Mouse (Mus musculus) heart, adult 9 months (tissue): Measurements from ENCODE around the gene Olfr827.

ENCODE experiments used
- DNase-seq, 2 experiments: peaks; one replicate each; pipeline ENCODE4 v3.0.0; 2022; ENCODE audit warnings: low spot score in 2 of 2

Olfr827 gene

DNA sequence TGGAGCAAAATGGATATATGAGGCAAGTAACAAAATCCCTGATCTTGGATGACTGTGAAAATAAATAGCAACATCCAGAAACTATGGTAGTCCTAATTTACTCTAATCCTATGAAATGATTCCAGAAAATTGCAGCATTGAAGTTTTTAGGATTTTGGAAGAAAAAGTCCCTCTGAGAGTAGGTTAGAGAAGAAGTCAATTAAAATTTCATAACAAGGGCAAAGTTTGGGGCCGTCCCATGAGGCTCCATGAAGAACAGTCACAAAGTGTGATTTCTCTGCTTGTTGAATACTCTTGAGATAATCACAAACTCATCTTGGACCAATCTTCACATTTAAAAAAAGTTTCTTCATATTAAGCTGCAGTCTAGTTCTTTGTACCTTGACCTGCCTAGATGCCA lies at the start of gene Olfr827:
Gene Olfr827 (minus strand): TSS at position 101 of the 400 bp plus-strand sequence.
- DNase-seq: no peak

DNA sequence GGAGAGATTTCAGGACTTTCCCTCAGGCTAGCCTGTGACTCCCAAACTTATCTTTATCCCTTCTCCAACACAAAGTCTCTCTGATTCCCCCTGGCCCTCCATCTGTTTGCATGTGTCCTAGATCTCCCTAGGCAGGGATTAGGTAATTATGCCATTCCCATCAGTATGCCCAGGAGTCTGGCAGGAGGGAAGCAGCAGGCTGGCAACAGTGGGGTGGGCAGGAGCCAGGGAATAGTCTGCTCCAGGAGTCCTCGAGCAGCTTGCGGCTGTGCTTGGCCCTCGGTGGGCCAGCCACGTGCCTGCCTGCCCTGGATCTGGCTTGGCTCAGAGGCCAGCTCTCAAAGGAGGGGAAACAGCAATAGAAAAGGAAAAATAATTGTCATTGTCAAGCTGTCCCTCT lies 49.0 kb upstream of the Olfr827 start:
- DNase-seq: no peak

DNA sequence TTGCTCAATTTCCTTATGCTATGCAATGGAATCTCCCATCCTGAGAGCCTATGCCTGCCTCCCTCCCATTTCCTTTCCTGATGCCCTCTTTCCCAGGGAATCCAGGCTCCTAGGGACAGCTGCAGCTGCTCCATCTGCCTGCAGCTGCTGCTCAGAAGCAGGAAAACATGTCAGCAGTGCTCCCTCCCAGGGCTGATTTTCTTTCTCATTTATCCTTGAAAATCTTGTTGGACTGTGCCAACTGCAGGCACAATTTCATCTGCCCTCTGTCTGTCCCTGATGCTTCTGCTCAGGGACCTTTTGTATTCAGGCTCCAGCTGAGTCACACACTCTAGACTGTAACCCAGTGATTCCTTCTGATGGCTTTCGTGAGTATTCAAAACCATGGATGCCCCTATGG lies 45.3 kb upstream of the Olfr827 start:
- no peak for DNase-seq

DNA sequence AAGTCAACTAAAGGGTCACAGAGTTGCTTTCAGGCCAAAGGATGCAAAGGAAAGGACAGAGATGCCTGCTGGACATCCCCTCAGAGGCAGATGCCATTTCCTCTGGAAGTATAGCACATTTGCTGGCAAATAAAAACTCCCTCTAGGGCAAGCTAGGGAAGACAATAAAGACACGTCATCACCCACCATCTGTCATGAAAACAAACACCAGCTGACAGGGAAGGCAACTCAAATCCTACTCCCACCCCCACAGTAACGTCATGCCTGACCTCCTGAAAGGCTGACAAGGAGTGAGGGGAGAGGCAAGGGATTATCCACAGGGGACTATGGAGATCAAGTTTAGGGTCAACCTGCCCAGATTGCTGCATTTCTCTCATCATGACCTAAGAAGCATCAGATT lies 30.1 kb upstream of the Olfr827 start:
- DNase-seq: no peak

DNA sequence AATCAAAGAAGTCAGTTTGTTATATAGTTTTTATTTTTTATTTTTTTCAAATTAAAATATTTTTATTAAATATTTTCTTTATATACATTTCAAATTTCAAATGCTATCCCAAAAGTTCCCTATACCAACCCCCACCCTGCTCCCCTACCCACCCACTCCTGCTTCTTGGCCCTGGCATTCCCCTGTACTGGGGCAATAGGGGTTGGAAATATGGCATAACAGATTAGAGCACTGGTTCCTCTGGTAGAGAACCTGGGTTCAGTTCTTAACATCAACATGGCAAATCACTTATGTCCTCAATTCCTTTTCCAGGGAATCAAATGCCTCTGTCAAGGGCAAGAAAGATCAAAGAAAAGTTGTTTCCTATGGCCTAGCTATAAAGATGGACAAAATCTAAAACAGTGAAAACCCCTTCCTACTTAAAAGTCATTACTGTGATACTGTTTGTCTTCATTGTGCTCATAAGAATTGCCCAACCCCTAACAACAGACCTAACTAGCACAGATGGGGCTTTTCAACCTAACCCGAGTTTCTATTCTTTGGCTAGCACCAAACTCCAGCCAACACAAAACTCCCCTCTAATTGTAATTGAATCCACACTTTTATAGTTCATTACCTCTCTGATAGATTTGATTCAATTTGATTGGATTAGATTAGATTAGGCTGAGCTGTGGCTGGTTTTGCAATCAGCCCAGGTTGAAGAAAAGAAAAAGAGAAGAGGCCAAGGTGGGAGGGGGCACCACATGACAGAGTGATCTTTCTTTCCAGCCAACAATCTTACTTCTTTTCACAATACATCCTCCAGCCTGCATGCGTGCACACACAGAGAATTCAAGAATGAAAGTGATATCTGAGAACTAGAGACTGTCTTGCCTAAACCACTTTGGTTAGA lies 24.4 kb upstream of the Olfr827 start:
- DNase-seq: no peak

DNA sequence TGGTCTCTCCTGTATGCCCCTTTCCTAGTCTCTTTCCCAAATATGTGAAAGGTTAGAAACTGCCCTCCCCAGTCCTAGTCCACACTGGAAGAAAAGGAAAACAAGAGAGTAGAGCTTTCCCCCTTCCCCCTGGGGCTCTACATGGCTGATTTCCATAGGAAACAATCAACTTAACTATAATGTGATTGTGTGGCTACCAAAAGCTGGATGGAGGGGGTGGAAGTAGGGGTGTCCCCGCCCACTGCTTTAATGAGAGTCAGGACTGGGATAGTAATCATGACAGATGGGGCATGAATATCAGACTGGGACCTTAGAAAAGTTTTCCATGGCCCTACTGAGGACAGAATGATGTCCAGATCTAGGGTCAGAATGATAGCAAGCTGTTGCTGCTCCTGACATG lies 20.4 kb upstream of the Olfr827 start:
- no peak for DNase-seq

DNA sequence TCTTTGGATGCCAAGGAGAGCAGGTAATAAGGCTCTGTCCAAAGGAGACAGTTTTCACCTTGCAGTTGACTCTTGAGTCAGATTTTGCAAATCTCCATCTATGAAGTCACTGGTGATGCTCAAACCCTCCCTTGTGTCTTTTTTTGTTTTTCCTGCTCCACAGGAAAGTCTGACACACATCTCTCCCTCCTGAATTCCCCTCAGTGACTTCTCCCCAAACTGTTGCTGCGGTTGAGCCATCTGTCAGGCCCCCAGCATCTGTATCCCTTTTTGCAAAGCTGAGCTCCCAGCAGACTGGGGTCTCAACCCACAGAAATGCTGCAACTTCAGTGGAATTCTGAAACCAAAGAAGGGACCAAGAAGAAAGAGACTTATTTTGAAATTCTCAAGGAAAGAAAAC lies 17.9 kb upstream of the Olfr827 start:
- no peak for DNase-seq

DNA sequence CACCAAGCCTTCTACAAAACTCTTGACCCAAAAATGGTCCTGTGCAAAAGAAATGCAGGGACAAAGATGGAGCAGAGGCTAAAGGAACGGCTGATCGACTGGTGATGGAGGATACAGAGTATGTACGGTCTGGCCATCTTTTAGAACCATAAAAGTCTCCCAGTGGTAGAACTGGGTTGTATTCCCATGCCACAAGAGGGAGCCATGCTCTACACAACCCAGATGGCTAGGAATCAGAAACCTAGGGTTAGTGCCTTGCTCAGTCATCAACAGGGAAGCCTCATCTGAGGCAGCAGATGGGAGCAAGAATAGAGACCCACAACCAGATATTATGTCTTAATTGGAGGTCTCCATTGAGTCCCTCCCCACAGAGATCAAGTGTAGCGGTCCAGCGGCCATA lies 15.4 kb upstream of the Olfr827 start:
- DNase-seq: no peak

DNA sequence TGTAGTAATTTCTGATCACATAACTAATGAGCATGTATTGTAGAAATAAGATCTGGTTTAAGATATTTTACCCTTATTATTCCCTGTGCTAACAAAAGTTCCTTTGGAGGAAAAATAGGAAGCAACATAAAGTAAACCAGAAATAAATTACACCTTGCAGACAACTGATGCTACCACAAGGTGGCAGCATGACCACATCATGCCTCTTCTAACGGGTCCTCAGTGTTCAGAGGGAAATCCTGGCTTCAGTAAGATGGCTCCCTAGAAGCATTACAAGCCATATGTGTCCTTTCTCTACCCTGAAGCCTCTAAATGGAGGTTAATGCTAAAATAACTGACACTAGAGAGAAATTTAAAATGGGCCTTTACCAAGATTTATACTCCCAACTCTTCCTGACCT lies 14.0 kb upstream of the Olfr827 start:
- no peak for DNase-seq

DNA sequence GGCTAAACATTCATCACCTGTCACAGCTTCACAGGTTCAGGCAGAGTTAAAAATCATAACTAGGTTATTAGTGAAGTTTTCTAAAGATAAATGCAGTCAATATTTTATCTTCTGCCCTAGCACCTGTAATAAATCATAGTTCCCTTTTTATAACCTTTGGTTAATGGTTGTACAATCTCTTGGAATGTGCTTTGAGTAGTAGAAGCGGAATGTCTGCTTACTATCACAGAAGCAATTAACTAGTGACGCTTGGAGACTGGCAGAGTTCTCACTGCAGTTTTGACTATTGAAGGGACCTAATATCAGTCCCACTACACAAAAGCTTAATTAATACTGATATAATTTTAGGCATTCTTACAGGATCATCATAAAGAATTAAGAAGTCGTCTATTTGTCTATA lies 10.8 kb upstream of the Olfr827 start:
- DNase-seq: no peak

DNA sequence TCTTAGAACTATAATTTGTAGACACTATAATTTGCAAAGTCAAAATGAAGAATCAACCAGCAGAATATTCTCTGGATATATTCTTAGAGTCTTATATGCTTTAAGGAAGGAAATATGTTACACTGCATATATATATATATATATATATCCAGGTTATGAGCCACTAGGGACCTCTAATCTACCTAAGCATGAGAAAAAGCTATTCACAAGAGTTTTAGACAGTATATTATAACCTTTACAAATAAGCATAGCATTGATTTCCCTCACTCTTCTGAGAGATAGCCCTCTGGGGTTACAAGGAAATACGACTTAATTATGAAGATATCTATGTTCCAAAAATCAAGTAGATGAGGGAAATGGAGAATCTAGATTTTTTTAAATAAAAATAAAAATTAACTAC lies 30.1 kb downstream of the Olfr827 start, which contains the start of gene Olfr826:
Gene Olfr826 (minus strand): TSS at position 101 of the 400 bp plus-strand sequence.
- no peak for DNase-seq

DNA sequence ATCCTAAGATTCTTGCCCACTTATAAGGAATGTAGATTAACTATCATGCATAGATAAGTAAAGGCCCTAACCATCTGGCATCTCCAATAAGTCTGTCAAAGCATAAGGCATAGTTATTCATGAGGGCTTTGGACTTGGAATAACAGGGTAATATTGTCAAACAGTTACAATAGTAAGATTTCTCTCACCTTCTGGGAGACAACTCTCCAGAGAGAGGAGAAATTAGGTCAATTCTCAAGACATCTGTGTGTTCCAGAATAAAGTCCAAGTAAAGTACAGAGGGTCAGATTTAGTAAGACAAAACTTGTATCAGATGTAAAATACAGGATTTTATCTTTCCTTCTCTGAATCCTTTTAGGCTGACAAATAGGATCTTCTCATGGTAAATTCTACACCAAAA lies 47.5 kb downstream of the Olfr827 start, which contains the start of gene Olfr825:
Gene Olfr825 (minus strand): TSS at position 101 of the 400 bp plus-strand sequence.
- DNase-seq: no peak

DNA sequence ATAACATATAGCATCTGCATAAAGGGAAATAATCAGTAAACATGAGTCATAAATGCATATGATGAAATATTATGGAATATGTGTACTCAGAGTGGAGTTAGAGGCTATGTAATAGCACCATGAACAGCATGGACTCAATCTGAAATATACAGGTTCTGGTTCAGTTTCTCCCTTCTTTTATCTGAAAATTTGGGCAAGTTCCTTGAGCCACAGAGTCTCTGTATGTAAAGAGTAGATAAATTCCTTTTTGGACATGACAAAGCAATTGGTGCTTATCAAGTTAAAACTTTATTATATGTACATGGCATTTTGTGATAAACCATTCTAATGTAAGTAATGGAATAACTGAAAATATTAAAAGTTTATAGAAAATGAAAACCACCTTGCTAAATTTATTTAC lies 49.0 kb downstream of the Olfr827 start:
- no peak for DNase-seq
